Mouse (Mus musculus): ENCODE results near the gene Itgbl1. TPM values are rescaled to one million over a fixed set of nuclear protein-coding genes. Genes with fewer than 3 reads are reported as not detected.

Itgbl1 gene
- polyA plus RNA-seq, 1 experiment from 2014 or later, result not detected

- no peaks in the 10 kb centered on the region for H3K36me3 ChIP-seq (ENCODE audit: control insufficient read depth, insufficient read depth, low read length)
- DNase-seq (ENCODE audit: low spot score), result no peak
- 73% methylated on average over 1 of the region's 1 CpGs for WGBS
These were observed 204.8 kb downstream of the Itgbl1 start for GRCm38 (mm10) chr14:123864531-123864930.

GRCm38 (mm10) chr14:123865779-123866726 is 206.3 kb downstream of the Itgbl1 start:
- no peaks in the 10 kb centered on the region for H3K36me3 ChIP-seq (ENCODE audit: control insufficient read depth, insufficient read depth, low read length)
- H3K27me3 ChIP-seq (replicated peaks; ENCODE audit: control insufficient read depth, insufficient read depth, low read length), result no peaks in the 10 kb centered on the region
- H3K4me2 ChIP-seq, result no peak overlapping the region
- H3K4me3 ChIP-seq (ENCODE audit: low read depth, low read length), result no peak overlapping the region
- DNase-seq (ENCODE audit: low spot score) (no peak), ATAC-seq (replicated peaks; ENCODE audit: low FRiP score) (no peak)
- H3K9me3 ChIP-seq (ENCODE audit: control insufficient read depth, low read length), result no peaks in the 10 kb centered on the region
- WGBS, result 42% methylated on average over 6 of the region's 6 CpGs
- no peak overlapping the region for H3K9ac ChIP-seq (ENCODE audit: low read depth, low read length)
- no peaks in the 10 kb centered on the region for H3K4me1 ChIP-seq (replicated peaks; ENCODE audit: control insufficient read depth, insufficient read depth, low read length)
- no peak overlapping the region for H3K27ac ChIP-seq (ENCODE audit: low read depth, low read length)

More at GRCm38 (mm10) chr14:123864531-123864930, 204.8 kb downstream of the Itgbl1 start:
- Histone ChIP-seq H3K27me3 (replicated peaks; ENCODE audit: control insufficient read depth, insufficient read depth, low read length) (no peaks in the 10 kb centered on the region), H3K4me2 (no peak overlapping the region), H3K4me3 (ENCODE audit: low read depth, low read length) (no peak overlapping the region), H3K9me3 (ENCODE audit: control insufficient read depth, low read length) (no peaks in the 10 kb centered on the region), H3K9ac (ENCODE audit: low read depth, low read length) (no peak overlapping the region), H3K4me1 (replicated peaks; ENCODE audit: control insufficient read depth, insufficient read depth, low read length) (no peaks in the 10 kb centered on the region), H3K27ac (ENCODE audit: low read depth, low read length) (no peak overlapping the region)
- no peak for ATAC-seq (replicated peaks; ENCODE audit: low FRiP score)

GRCm38 (mm10) chr14:123927903-123928302 is 268.1 kb downstream of the Itgbl1 start:
- H3K36me3 ChIP-seq (ENCODE audit: control insufficient read depth, insufficient read depth, low read length), result no peaks in the 10 kb centered on the region
- H3K27me3 ChIP-seq (replicated peaks; ENCODE audit: control insufficient read depth, insufficient read depth, low read length), result no peaks in the 10 kb centered on the region
- no peak overlapping the region for H3K4me3 ChIP-seq (ENCODE audit: low read depth, low read length)
- no peak for ATAC-seq (replicated peaks; ENCODE audit: low FRiP score)
- no peaks in the 10 kb centered on the region for H3K4me1 ChIP-seq (replicated peaks; ENCODE audit: control insufficient read depth, insufficient read depth, low read length)
- DNase-seq (ENCODE audit: low spot score), result no peak
- H3K4me2 ChIP-seq, result no peak overlapping the region
- no peak overlapping the region for H3K27ac ChIP-seq (ENCODE audit: low read depth, low read length)
- H3K9ac ChIP-seq (ENCODE audit: low read depth, low read length), result no peak overlapping the region
- WGBS, result 85% methylated on average over 1 of the region's 1 CpGs
- H3K9me3 ChIP-seq (ENCODE audit: control insufficient read depth, low read length), result no peaks in the 10 kb centered on the region

DNA sequence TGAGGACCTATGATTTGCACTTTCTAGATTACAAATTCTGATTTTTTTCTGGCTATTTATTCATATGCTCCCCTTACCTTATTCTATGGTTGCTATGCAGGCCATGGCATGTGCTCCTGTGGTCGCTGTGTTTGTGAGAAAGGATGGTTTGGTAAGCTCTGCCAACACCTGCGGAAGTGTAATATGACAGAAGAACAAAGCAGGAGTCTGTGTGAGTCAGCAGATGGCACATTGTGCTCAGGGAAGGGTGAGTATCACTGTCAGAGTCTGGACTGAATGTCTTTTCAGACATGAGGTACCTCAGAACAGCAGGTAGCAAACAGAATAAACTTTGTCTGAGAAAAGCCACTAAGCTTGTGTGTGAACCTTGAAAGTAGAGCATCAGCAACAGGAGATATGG is 306.8 kb downstream of the Itgbl1 start:
- Histone ChIP-seq H3K36me3 (ENCODE audit: control insufficient read depth, insufficient read depth, low read length) (no peaks in the 10 kb centered on the region), H3K27ac (ENCODE audit: low read depth, low read length) (no peak overlapping the region), H3K4me1 (replicated peaks; ENCODE audit: control insufficient read depth, insufficient read depth, low read length) (no peaks in the 10 kb centered on the region), H3K9ac (ENCODE audit: low read depth, low read length) (no peak overlapping the region), H3K4me2 (no peak overlapping the region), H3K9me3 (ENCODE audit: control insufficient read depth, low read length) (no peaks in the 10 kb centered on the region), H3K27me3 (replicated peaks; ENCODE audit: control insufficient read depth, insufficient read depth, low read length) (no peaks in the 10 kb centered on the region), H3K4me3 (ENCODE audit: low read depth, low read length) (no peak overlapping the region)
- ATAC-seq (replicated peaks; ENCODE audit: low FRiP score) (no peak), DNase-seq (ENCODE audit: low spot score) (no peak)
- WGBS, result 48% methylated on average over 2 of the region's 2 CpGs

DNA sequence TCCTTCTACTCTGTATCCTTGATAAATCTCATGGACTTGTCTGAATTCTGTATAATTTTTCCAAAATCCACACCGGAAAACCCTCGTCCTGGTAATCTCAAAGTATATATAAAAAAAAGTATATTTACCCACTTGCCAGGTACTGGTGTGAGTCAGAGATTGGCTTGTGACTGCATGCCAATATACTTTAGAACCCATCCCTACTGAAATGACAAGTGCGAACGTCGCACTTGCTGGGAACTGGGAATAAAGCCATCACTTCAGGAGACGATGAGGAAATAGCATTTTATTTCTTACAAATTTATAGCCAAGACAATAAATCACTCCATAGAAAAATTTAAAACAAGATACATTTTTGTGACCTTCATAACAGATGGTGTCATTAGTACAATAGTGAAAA is 308.2 kb downstream of the Itgbl1 start:
- Histone ChIP-seq H3K9ac (ENCODE audit: low read depth, low read length) (no peak overlapping the region), H3K9me3 (ENCODE audit: control insufficient read depth, low read length) (no peaks in the 10 kb centered on the region), H3K4me2 (no peak overlapping the region), H3K36me3 (ENCODE audit: control insufficient read depth, insufficient read depth, low read length) (no peaks in the 10 kb centered on the region), H3K4me3 (ENCODE audit: low read depth, low read length) (no peak overlapping the region), H3K4me1 (replicated peaks; ENCODE audit: control insufficient read depth, insufficient read depth, low read length) (no peaks in the 10 kb centered on the region), H3K27me3 (replicated peaks; ENCODE audit: control insufficient read depth, insufficient read depth, low read length) (no peaks in the 10 kb centered on the region), H3K27ac (ENCODE audit: low read depth, low read length) (no peak overlapping the region)
- ATAC-seq (replicated peaks; ENCODE audit: low FRiP score), result no peak
- DNase-seq (ENCODE audit: low spot score), result no peak
- WGBS, result 87% methylated on average over 6 of the region's 6 CpGs

GRCm38 (mm10) chr14:123990591-123991195 is 330.9 kb downstream of the Itgbl1 start:
- 78% methylated on average over 2 of the region's 2 CpGs for WGBS
- ATAC-seq (replicated peaks; ENCODE audit: low FRiP score) (no peak), DNase-seq (ENCODE audit: low spot score) (no peak)
- Histone ChIP-seq H3K9me3 (ENCODE audit: control insufficient read depth, low read length) (no peaks in the 10 kb centered on the region), H3K9ac (ENCODE audit: low read depth, low read length) (no peak overlapping the region), H3K27ac (ENCODE audit: low read depth, low read length) (no peak overlapping the region), H3K4me3 (ENCODE audit: low read depth, low read length) (no peak overlapping the region), H3K4me2 (no peak overlapping the region), H3K27me3 (replicated peaks; ENCODE audit: control insufficient read depth, insufficient read depth, low read length) (no peaks in the 10 kb centered on the region), H3K4me1 (replicated peaks; ENCODE audit: control insufficient read depth, insufficient read depth, low read length) (no peaks in the 10 kb centered on the region), H3K36me3 (ENCODE audit: control insufficient read depth, insufficient read depth, low read length) (no peaks in the 10 kb centered on the region)

Other genes with a start within 250 kb of the Itgbl1 start
- gene Nalcn, start 32.8 kb upstream of the Itgbl1 start, polyA plus RNA-seq (2014; fragmentation: Nextera tagmentation; extraction: Ambion mirVana), result 0.07 and 0.13 TPM in 2 replicates